Mouse (Mus musculus) gastrocnemius, adult 18-20 months (tissue): ENCODE measurements around the gene Zfp668. TPM values are rescaled to one million over a fixed set of nuclear protein-coding genes. Genes with fewer than 3 reads are reported as not detected.
A peak's percentile ranks its signal among the peaks of the same experiment; 100 is the strongest.
"Not testable (repeated sequence)": the region's sequence is repeated elsewhere in the genome, so short reads cannot be mapped to it uniquely, and the experiment has no call there.

Experiments used
- DNase-seq: peaks from one replicate; pipeline ENCODE4 v3.0.0; 2021; ENCODE audit warnings: low spot score
- total RNA-seq, 2 experiments: library from RNA; stranded (reverse); gene quantifications; 2 replicates each; pipeline ENCODE4 v1.2.3; 2021

Gene Zfp668
- total RNA-seq, 2 experiments from 2014 or later, result 3.2 to 4.1 TPM

GRCm38 (mm10) chr7:127895891-127896290, 19.3 kb upstream of the Zfp668 start:
- not testable (repeated sequence) for DNase-seq

GRCm38 (mm10) chr7:127895442-127895841, 18.8 kb upstream of the Zfp668 start, which contains the start of the genes Gm21974 and Vkorc1:
TSS of gene Gm21974 (minus strand) at chr7:127895454.
TSS of gene Vkorc1 (minus strand) at chr7:127895617.
- DNase-seq, result peak; percentile 97

DNA sequence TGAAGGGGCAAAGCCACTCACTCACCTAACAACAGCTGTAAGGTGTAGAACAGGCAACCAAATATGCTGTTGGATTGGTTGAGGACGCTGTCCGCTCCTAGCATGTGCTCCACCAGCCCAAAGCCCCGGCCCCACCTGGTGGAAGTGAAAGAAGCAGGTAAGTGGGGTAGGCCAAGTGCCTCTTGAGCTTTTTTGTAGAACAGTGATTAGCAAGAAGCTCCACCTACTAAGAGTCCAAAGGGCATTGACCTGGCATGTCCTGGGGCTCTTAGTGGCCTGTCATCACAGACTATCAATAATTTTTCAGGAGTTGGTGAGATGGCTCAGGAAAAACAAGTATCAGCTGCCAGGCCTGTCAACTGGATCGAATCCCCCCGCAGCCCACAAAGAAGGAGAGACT, 17.9 kb upstream of the Zfp668 start:
- no peak for DNase-seq

- no peak for DNase-seq
Observed at GRCm38 (mm10) chr7:127890798-127891197, 14.2 kb upstream of the Zfp668 start, which contains the start of gene Prss53. TSS of gene Prss53 (minus strand) at chr7:127890970.

- no peak for DNase-seq
Observed at GRCm38 (mm10) chr7:127888821-127889220, 12.2 kb upstream of the Zfp668 start.

DNA sequence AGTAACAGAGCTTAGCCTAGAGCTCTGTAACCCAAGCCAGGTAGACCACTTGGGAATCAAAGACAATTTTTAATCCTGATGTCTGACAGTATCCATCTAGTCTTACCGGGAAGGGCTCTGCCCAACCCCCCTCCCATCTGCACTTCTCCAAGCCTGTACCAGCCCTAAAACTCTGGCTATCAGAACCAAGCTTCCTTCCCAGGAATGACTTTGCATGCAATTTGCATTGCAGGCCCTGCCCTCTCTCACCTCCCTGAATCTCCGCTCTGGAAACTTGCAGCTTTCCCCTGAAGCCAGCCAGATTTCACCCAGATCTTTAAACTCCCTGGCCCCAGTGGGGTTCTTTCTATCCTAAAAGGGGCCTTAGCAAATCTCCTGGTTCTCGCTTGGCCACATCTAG, 11.2 kb upstream of the Zfp668 start:
- DNase-seq, result no peak

DNA sequence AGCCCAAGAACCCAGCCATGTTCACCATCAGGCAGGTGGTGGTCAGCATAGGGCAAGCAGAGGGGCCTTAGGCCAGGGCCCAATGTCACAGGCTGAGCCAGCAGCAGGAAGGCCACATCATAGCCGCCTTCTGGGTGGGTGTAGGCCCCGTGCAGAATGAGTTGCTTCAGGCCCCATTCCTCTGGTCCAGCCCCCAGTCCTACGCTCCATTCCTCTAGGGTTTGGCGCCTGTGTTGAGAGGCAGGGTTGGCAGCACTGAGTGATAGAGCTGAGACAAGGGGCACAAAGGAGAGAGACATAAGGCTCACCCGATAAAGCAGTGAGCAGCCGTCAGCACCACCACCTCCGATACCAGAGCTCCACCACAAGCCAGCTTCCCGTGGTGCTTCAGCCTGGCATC, 10.6 kb upstream of the Zfp668 start:
- DNase-seq, result no peak

GRCm38 (mm10) chr7:127886551-127886950, 9.9 kb upstream of the Zfp668 start:
- DNase-seq, result no peak

GRCm38 (mm10) chr7:127885951-127886350, 9.3 kb upstream of the Zfp668 start:
- peak; percentile 76 for DNase-seq

GRCm38 (mm10) chr7:127880431-127880830, 3.8 kb upstream of the Zfp668 start:
- no peak for DNase-seq

- no peak for DNase-seq
Observed at GRCm38 (mm10) chr7:127879301-127879700, 2.7 kb upstream of the Zfp668 start.

DNA sequence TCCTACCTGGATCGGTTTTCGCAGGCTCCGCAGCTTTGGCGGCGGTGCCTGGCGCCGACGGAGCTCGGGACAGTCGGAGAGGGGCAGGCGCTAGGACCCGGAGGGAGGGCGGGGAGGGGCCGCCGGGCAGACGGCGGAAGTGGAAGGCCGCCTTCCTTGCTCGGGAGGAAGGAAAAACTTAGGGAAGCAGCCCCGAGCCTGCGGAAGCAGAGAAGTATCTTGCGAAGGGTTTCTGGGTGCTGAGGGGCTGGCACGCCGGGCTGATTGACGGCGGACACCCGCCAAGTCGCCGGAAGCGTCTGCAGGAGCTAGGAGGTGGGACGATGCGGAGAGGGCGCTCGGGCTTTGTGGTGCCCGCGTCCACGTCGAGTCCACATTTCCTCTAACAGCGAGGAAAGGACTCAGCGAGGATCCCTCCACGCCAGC, 574 bp downstream of the Zfp668 start, which contains the start of gene Zfp646:
Zfp646 (plus strand) TSS at position 181 of the 426 bp plus-strand sequence.
- DNase-seq, result peak; percentile 66

DNA sequence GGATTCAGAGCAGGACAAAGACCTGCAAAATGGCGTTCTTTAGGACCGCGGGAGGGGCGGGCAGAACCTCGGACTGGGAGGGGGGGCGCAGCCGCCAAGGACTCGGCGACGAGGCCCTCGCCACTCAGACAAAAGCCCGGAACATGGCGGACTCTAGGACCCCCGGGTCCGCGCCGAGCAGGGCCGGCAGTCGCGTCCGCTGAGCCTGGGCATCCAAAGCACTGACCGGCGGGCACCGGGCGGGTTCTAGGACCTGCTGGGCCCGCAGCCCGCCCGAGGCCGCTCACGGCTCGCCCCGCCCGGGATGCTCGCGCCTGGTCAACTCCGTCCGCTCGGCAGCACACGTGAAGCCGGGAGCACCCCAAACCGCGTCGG, 1.0 kb downstream of the Zfp668 start:
- DNase-seq, result peak; percentile 90

DNA sequence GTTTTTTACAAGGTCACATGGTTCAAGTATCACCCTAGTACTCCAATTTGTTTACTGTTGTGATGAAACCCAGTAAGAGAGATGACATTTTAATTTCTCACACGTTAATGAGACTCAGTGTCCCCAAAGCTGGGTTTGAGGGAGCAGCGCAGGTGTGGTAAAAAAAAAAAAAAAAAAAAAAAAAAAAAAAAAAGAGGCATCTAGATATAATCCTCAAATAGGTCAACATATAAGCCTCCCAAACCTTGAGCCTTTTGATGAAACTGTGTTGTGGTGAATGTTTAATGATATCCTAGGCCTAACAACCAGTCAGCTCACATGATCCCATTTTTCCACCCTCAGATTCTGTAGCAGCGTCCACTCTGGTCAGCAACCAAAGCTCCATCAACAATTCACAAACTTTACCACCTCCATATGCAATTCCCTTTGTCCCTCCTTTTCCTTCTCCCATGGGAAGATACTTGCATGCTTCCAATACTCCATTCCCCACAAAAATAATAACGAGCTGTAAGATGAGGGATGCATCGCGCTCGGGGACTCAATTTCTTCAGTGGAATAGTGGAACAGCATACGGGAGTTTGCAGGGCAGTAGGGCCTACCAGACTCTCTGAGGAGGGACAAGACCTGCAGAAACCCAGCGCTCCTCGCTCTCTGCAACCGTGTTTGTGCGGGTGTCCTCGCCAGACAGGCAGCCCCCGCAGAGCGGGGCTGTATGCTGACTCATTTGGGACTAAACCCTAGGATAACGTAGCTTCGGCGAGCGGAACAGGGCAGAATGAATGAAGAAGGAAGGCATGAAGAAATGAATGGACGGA, 1.6 kb downstream of the Zfp668 start:
- no peak for DNase-seq

DNA sequence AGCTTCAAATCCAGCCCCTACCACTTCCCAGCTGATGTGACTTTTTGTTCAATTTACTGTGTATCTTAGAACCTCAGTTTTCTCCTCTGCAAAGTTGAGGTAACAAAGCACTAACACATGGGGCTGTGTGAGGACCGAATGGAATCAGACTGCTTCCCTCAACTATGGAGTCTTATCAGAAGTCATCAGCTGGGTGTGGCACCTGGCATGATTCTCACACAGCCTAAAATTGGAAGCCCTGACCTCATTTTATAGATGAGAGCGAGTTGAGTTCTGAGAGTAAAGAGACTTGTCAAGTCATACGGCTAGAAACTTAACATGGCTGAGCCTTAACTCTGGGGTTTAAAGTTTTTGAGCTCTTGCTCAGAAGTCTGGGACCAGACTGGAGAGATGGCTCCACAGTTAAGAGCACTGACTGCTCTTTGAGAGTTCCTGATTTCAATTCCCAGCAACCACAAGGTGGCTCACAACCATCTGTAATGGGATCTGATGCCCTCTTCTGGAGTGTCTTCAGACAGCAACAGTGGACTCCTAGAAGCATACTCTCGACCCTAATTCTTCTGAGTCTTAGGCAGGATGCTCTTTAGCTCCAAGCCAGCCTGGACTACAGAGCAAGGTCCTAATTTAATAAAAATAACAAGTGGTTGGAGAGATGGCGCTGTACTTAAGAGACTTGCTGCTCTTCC, 6.3 kb downstream of the Zfp668 start:
- DNase-seq, result no peak

- DNase-seq, result peak; percentile 59
Observed at GRCm38 (mm10) chr7:127869149-127869810, 7.3 kb downstream of the Zfp668 start.

GRCm38 (mm10) chr7:127867641-127868040, 9.0 kb downstream of the Zfp668 start:
- DNase-seq, result no peak

- DNase-seq, result no peak
Observed at GRCm38 (mm10) chr7:127866434-127866833, 10.2 kb downstream of the Zfp668 start.

- DNase-seq, result no peak
Observed at GRCm38 (mm10) chr7:127858258-127858657, 18.4 kb downstream of the Zfp668 start.

DNA sequence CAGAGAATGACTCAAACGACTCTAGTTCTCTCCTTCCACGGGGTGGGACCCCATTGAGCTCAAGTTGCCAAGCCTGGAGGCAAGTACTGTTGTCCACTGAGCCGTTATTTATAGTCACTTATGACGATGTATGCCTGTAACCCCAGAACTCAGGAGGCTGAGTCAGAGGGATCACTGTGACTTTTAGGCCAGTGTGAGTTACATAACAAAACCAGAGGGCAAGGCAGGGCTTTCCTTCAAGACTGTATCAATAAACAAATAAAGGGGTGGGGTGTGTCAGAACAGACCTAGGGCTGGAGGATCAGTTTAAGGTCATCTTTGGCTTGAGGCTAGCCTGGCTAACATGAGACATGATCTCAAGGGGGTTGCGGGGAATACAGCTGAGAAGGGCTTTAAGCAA, 25.7 kb downstream of the Zfp668 start:
- peak; percentile 52 for DNase-seq

- peak; percentile 26 for DNase-seq
Observed at GRCm38 (mm10) chr7:127849973-127850875, 26.4 kb downstream of the Zfp668 start.
